Mouse (Mus musculus): ENCODE data around the gene Fstl5. TPM values are rescaled to one million over a fixed set of nuclear protein-coding genes. Genes with fewer than 3 reads are reported as not detected.

Gene Fstl5
- polyA plus RNA-seq, 1 experiment from 2014 or later, result 0.43 TPM

DNA sequence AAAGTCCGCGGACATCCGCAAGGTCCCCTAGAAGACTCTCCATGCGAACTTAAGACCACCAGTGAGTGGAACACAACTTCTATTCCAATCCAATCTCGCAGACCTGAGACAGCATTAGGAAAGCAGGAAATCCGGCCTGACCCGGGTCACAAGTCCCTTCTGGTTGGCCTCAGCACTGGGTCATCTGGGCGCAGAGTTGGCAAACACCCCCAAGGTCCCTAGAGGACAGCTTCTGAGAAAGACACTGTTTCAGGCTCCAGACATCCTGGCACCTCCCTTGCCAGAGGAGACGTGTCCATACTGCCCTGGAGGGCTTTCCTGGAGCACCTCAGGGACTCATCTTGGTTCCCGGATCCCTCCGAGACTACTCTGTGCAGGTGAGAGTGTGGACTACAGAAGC is 73.8 kb downstream of the Fstl5 start:
- Histone ChIP-seq H3K4me1 (ENCODE audit: insufficient read depth) (no peaks in the 10 kb centered on the region), H3K4me3 (ENCODE audit: low read depth, low read length) (no peak overlapping the region), H3K9ac (no peak overlapping the region), H3K4me2 (no peak overlapping the region), H3K27me3 (ENCODE audit: insufficient read depth, low read length) (no peaks in the 10 kb centered on the region), H3K27ac (ENCODE audit: low read depth) (no peak overlapping the region), H3K36me3 (ENCODE audit: insufficient read depth) (no peaks in the 10 kb centered on the region), H3K9me3 (ENCODE audit: low read depth, low read length) (no peaks in the 10 kb centered on the region)
- 91% methylated on average over 11 of the region's 11 CpGs for WGBS
- TF ChIP-seq CTCF (IDR thresholded peaks at IDR 0.05; ENCODE audit: low read depth), result no peak
- ATAC-seq (ENCODE audit: insufficient read depth), result no peak
- no peak for DNase-seq

DNA sequence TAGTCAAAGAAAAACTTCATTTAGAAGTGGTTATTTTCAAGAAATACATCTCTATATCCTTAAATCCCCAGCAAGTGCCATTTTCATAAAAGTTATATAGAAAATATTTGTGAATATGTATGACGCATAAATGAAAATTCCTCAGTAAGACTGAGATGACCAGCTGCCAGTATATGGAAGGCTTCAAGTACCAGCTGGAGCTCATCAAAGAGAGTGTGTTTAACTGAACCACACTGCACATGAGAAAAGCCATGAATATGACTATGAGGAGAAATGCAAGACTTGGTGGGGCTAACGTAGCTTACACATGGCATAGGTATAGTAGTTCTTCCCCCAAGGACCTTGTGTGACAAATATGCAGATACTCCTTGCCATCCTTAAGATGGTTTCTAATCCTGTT is 164.8 kb downstream of the Fstl5 start:
- no peak overlapping the region for H3K9ac ChIP-seq
- 79% methylated on average over 2 of the region's 2 CpGs for WGBS
- no peak overlapping the region for H3K4me3 ChIP-seq (ENCODE audit: low read depth, low read length)
- no peak for ATAC-seq (ENCODE audit: insufficient read depth)
- no peak overlapping the region for H3K4me2 ChIP-seq
- H3K4me1 ChIP-seq (ENCODE audit: insufficient read depth), result no peaks in the 10 kb centered on the region
- H3K36me3 ChIP-seq (ENCODE audit: insufficient read depth), result no peaks in the 10 kb centered on the region
- H3K9me3 ChIP-seq (ENCODE audit: low read depth, low read length), result no peaks in the 10 kb centered on the region
- no peak overlapping the region for H3K27ac ChIP-seq (ENCODE audit: low read depth)
- TF ChIP-seq CTCF (IDR thresholded peaks at IDR 0.05; ENCODE audit: low read depth), result no peak
- no peaks in the 10 kb centered on the region for H3K27me3 ChIP-seq (ENCODE audit: insufficient read depth, low read length)
- peak; percentile 5 for DNase-seq

DNA sequence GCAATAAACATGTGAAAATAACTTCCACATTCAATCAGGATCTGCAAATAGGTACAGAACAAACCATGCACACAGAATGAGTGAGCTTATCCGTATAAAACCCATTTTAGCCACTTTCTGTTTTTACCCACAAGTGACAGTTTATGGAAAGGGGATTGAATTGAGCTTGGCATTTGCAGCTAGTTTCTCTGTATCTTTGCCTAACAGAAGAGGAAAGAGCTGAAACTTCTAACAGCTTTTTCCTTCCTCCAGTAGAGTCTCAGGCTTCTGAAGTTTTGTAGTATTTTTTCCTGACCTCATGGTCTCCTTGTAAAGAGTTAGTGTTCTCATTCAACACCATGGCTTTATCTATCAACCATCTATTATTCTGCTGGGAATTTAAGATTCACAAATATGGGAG is 177.3 kb downstream of the Fstl5 start:
- no peak overlapping the region for H3K4me2 ChIP-seq
- no peak overlapping the region for H3K4me3 ChIP-seq (ENCODE audit: low read depth, low read length)
- WGBS, result 82% methylated on average over 1 of the region's 1 CpGs
- H3K27ac ChIP-seq (ENCODE audit: low read depth), result no peak overlapping the region
- no peak overlapping the region for H3K9ac ChIP-seq
- ATAC-seq (ENCODE audit: insufficient read depth) (no peak), DNase-seq (no peak)
- no peaks in the 10 kb centered on the region for H3K4me1 ChIP-seq (ENCODE audit: insufficient read depth)
- H3K36me3 ChIP-seq (ENCODE audit: insufficient read depth), result no peaks in the 10 kb centered on the region
- H3K27me3 ChIP-seq (ENCODE audit: insufficient read depth, low read length), result no peaks in the 10 kb centered on the region
- H3K9me3 ChIP-seq (ENCODE audit: low read depth, low read length), result no peaks in the 10 kb centered on the region
- no peak for TF ChIP-seq CTCF (IDR thresholded peaks at IDR 0.05; ENCODE audit: low read depth)

DNA sequence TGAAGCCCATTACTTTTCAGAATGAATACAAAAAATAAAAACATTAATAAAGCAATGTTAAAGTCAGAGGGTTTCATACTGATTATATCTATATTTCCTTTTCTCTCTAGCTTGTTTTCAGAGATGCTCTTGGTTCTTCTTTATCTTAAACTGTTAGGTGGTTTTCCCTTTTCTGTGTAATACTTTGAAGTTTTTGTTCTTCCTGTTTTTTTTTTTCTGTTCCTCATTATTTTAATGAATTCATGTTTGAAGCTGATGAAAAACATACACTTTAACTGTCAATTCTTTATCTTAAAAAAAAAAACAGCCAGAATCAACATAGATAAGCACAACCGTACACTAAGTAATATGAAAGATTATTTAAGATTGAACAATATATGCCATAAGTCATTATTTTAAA is 218.9 kb downstream of the Fstl5 start:
- DNase-seq (no peak), ATAC-seq (ENCODE audit: insufficient read depth) (no peak)
- no peak overlapping the region for H3K9ac ChIP-seq
- no peak overlapping the region for H3K27ac ChIP-seq (ENCODE audit: low read depth)
- no peaks in the 10 kb centered on the region for H3K9me3 ChIP-seq (ENCODE audit: low read depth, low read length)
- H3K27me3 ChIP-seq (ENCODE audit: insufficient read depth, low read length), result no peaks in the 10 kb centered on the region
- H3K4me1 ChIP-seq (ENCODE audit: insufficient read depth), result no peaks in the 10 kb centered on the region
- no peak for TF ChIP-seq CTCF (IDR thresholded peaks at IDR 0.05; ENCODE audit: low read depth)
- H3K36me3 ChIP-seq (ENCODE audit: insufficient read depth), result no peaks in the 10 kb centered on the region
- H3K4me2 ChIP-seq, result no peak overlapping the region
- H3K4me3 ChIP-seq (ENCODE audit: low read depth, low read length), result no peak overlapping the region
- 48% methylated on average over 1 of the region's 1 CpGs for WGBS

DNA sequence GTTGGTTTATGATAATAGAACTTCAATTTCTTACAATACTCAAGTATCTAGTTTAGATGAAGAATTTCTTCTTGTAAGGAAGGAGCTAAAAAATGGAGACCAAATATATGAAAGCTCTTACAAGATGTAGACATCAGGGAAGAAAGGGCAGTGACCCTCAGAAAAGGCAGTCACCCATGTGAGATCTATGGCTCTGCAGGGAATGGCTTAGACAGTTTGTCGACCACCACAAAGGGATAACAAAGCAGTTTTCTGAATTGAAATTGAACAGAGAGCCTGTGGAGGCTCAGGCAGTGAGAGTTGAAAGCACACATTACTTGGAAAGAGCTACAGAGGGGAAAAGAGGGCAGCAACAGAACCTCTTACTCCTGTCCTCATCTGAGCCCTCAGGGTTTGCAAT is 220.3 kb downstream of the Fstl5 start:
- DNase-seq (no peak), ATAC-seq (ENCODE audit: insufficient read depth) (no peak)
- Histone ChIP-seq H3K36me3 (ENCODE audit: insufficient read depth) (no peaks in the 10 kb centered on the region), H3K27ac (ENCODE audit: low read depth) (no peak overlapping the region), H3K9ac (no peak overlapping the region), H3K4me3 (ENCODE audit: low read depth, low read length) (no peak overlapping the region), H3K4me1 (ENCODE audit: insufficient read depth) (no peaks in the 10 kb centered on the region), H3K27me3 (ENCODE audit: insufficient read depth, low read length) (no peaks in the 10 kb centered on the region), H3K4me2 (no peak overlapping the region), H3K9me3 (ENCODE audit: low read depth, low read length) (no peaks in the 10 kb centered on the region)
- WGBS, result 37% methylated on average over 1 of the region's 1 CpGs
- TF ChIP-seq CTCF (IDR thresholded peaks at IDR 0.05; ENCODE audit: low read depth), result no peak

DNA sequence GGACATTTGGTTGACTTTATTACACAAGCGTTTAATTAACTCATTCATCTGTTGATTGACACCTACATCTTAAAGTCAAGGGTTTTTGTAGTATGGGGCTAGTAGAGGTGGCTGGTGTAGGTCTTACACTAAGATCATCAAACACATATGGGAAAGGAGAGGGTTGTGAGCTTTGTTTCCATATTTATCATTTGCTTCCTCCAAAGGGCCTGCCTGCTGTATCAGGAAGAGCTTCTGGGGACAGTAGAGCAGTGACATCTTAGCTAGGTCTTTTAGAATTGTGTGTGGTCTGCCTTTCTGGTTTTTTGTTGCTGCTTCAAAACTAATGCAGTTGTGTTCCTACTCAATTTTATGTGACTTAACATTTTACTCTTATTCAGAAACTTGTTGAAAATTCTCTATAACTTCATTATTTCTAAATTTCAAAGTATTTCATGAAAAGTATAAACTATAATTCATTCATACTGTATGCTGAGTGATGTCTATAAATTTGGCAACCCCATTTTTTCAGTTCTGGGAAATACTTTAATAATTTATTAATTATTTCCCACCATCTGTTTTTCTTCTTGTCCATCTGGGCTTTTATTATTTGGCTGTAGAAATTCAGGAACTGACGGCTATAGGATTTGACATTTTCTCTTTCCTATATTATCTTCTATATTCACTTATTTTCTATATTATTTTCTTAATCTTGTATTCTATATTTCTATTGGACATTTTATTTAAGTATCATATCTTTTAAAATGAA is 227.1 kb downstream of the Fstl5 start:
- no peak for TF ChIP-seq CTCF (IDR thresholded peaks at IDR 0.05; ENCODE audit: low read depth)
- WGBS, result 85% methylated on average over 2 of the region's 2 CpGs
- Histone ChIP-seq H3K27ac (ENCODE audit: low read depth) (no peak overlapping the region), H3K9me3 (ENCODE audit: low read depth, low read length) (no peaks in the 10 kb centered on the region), H3K9ac (no peak overlapping the region), H3K4me3 (ENCODE audit: low read depth, low read length) (no peak overlapping the region), H3K4me1 (ENCODE audit: insufficient read depth) (no peaks in the 10 kb centered on the region), H3K4me2 (no peak overlapping the region), H3K36me3 (ENCODE audit: insufficient read depth) (no peaks in the 10 kb centered on the region), H3K27me3 (ENCODE audit: insufficient read depth, low read length) (no peaks in the 10 kb centered on the region)
- no peak for DNase-seq
- no peak for ATAC-seq (ENCODE audit: insufficient read depth)

DNA sequence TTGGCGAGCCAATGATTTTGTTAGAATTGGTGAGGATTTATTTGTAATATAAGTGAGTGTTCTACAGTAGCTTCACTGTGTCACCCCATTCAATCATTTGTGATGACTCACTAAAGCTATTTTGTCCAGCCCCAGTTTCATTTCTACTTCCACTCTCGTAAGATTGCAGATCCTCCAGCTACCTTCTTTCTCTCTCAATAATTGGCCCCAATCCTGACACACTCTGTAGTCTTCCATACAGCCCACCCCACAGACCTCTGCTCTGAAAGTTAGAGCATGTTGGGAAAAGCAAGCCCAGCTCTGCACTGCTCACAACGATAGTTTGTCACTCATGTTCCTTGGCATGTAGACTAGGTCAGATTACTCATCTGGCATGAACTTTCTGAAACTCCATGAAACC is 242.9 kb downstream of the Fstl5 start:
- no peak for DNase-seq
- no peak for TF ChIP-seq CTCF (IDR thresholded peaks at IDR 0.05; ENCODE audit: low read depth)
- Histone ChIP-seq H3K27ac (ENCODE audit: low read depth) (no peak overlapping the region), H3K36me3 (ENCODE audit: insufficient read depth) (no peaks in the 10 kb centered on the region), H3K27me3 (ENCODE audit: insufficient read depth, low read length) (no peaks in the 10 kb centered on the region), H3K4me1 (ENCODE audit: insufficient read depth) (no peaks in the 10 kb centered on the region), H3K9ac (no peak overlapping the region), H3K4me3 (ENCODE audit: low read depth, low read length) (no peak overlapping the region), H3K4me2 (no peak overlapping the region), H3K9me3 (ENCODE audit: low read depth, low read length) (no peaks in the 10 kb centered on the region; the same call in 1 of the 2 replicates)
- WGBS, result 90% methylated on average over 3 of the region's 3 CpGs
- no peak for ATAC-seq (ENCODE audit: insufficient read depth)

All from lung, embryonic 14.5 days (tissue).